ENCODE assay signal across 9 mouse cellular contexts in the genomic region with DNA sequence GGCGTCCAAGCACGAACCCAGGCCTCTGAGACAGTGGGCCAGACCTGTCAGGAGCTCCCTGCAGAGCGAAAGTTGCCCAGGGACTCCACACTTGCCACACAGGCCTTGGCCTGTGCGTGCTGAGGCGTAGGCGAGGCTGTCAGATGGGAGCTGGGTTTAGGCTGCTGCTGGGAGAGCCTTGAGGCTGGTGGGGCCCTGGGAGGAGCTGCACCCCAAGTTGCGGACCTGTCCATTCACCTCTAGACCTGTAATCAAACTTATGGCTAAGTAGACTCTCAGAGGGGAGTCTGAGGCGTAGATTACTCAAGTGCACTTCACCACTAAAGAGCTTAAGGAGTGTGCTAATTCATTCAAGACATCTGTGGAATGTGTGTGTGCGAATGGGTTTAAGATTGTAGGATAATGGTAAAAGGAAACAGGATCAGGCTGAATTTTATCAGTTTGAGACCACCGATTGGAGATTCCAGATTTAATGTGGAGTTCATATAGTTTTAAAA. TPM values are rescaled to one million over a fixed set of nuclear protein-coding genes. Genes with fewer than 3 reads are reported as not detected.
DNase-seq lines count a peak whose midpoint lies in the region; ATAC-seq and TF ChIP-seq lines count a peak whose summit lies in the region.
"Had no signal": no experiment of that assay in that cellular context is flagged by ENCODE, and none has a peak within 500 bp of the region (broad histone marks: within the 10 kb centered on the region; RNA-seq: fewer than 3 reads in every experiment).

No protein-coding gene starts in this region.

- intact Hi-C loops in heart, postnatal 36 days (cut with DNase I), result loop anchor here (2.0 to 10.0 kb wide), 3 partner anchors 56 to 951 kb away; a partner anchor contains a TSS

- no peak for TF ChIP-seq POLR2A in bone marrow macrophage, adult 2 months (IDR thresholded peaks at IDR 0.05; ENCODE audit: borderline replicate concordance, low read depth, low read length)

- DNase-seq in heart, postnatal 36 days, result no peak
- no peak for DNase-seq in hindbrain, postnatal 0 days (ENCODE audit: low spot score)
- DNase-seq in right cerebral cortex, postnatal 4 days, result no peak
- DNase-seq in layer of hippocampus, adult 11-12 months (ENCODE audit: low spot score), result no peak
- DNase-seq in thymus, adult 18-20 months, result no peak

- no peak for TF ChIP-seq CTCF in bone marrow macrophage, adult 2 months (IDR thresholded peaks at IDR 0.05; ENCODE audit: low read depth, low read length)
- TF ChIP-seq CTCF in hindbrain, postnatal 0 days (IDR thresholded peaks at IDR 0.05; ENCODE audit: low read depth), result no peak

- H3K4me3 ChIP-seq in heart, embryonic 16.5 days (ENCODE audit: low read length), result peak overlapping the region; percentile 88
- peak overlapping the region; percentile 84 for H3K4me3 ChIP-seq in bone marrow macrophage, adult 2 months (ENCODE audit: insufficient read depth, low read length)
- H3K4me3 ChIP-seq in hindbrain, postnatal 0 days (ENCODE audit: low read length), result peak overlapping the region; percentile 54
- peak overlapping the region; percentile 64 for H3K4me3 ChIP-seq in midbrain, embryonic 13.5 days (replicated peaks)

- peak overlapping the region; percentile 94 for H3K4me2 ChIP-seq in heart, embryonic 16.5 days (ENCODE audit: low read depth, low read length)
- H3K4me2 ChIP-seq in hindbrain, postnatal 0 days (ENCODE audit: low read depth, low read length), result peak overlapping the region; percentile 89
- peak overlapping the region; percentile 87 for H3K4me2 ChIP-seq in midbrain, embryonic 13.5 days (replicated peaks)

- H3K36me3 ChIP-seq in heart, embryonic 16.5 days (ENCODE audit: control insufficient read depth, insufficient read depth), result peaks cover 2% of the 10 kb centered on the region; the same call in 1 of the 2 replicates
- no peaks in the 10 kb centered on the region for H3K36me3 ChIP-seq in hindbrain, postnatal 0 days (ENCODE audit: insufficient read depth, low read length)
- 0 out of 2 replicates have a peak, but pooled peaks cover 4% of the 10 kb centered on the region for H3K36me3 ChIP-seq in midbrain, embryonic 13.5 days

- H3K27ac ChIP-seq in heart, embryonic 16.5 days (ENCODE audit: low read length), result peak overlapping the region; percentile 97
- H3K27ac ChIP-seq in bone marrow macrophage, adult 2 months (ENCODE audit: insufficient read depth, low read depth, low read length), result 0 out of 2 replicates have a peak overlapping the region, but pooled peaks have one; percentile 9
- peak overlapping the region; percentile 89 for H3K27ac ChIP-seq in hindbrain, postnatal 0 days
- H3K27ac ChIP-seq in midbrain, embryonic 13.5 days, result peak overlapping the region; percentile 91

- ATAC-seq in heart, embryonic 16.5 days (replicated peaks; ENCODE audit: extremely low read depth, insufficient read depth, low FRiP score), result no peak; the same call in 1 of the 2 replicates
- ATAC-seq in hindbrain, postnatal 0 days, result 0 out of 2 replicates have a peak, but pooled peaks have one; percentile 1
- ATAC-seq in midbrain, embryonic 13.5 days, result no peak

- no peaks in the 10 kb centered on the region for H3K27me3 ChIP-seq in heart, embryonic 16.5 days (ENCODE audit: control insufficient read depth, insufficient read depth, low read length)
- H3K27me3 ChIP-seq in hindbrain, postnatal 0 days (ENCODE audit: insufficient read depth, low read length), result no peaks in the 10 kb centered on the region
- no peaks in the 10 kb centered on the region for H3K27me3 ChIP-seq in midbrain, embryonic 13.5 days

- H3K4me1 ChIP-seq in heart, embryonic 16.5 days (ENCODE audit: control insufficient read depth, insufficient read depth, low read length), result peaks cover 16% of the 10 kb centered on the region
- peaks cover 8% of the 10 kb centered on the region; the same call in 1 of the 2 replicates for H3K4me1 ChIP-seq in bone marrow macrophage, adult 2 months (ENCODE audit: control insufficient read depth, insufficient read depth, low read length)
- H3K4me1 ChIP-seq in hindbrain, postnatal 0 days (ENCODE audit: insufficient read depth, low read length), result no peaks in the 10 kb centered on the region
- H3K4me1 ChIP-seq in midbrain, embryonic 13.5 days (replicated peaks), result peaks cover 12% of the 10 kb centered on the region

- H3K9me3 ChIP-seq in heart, embryonic 16.5 days (replicated peaks; ENCODE audit: control insufficient read depth, low read length), result no peaks in the 10 kb centered on the region
- H3K9me3 ChIP-seq in hindbrain, postnatal 0 days (ENCODE audit: low read length), result no peaks in the 10 kb centered on the region
- H3K9me3 ChIP-seq in midbrain, embryonic 13.5 days, result no peaks in the 10 kb centered on the region

- WGBS in heart, embryonic 16.5 days, result 7% methylated on average over 10 of the region's 10 CpGs
- WGBS in hindbrain, postnatal 0 days, result 15% methylated on average over 10 of the region's 10 CpGs
- WGBS in midbrain, embryonic 13.5 days, result 9% methylated on average over 10 of the region's 10 CpGs

- H3K9ac ChIP-seq in heart, embryonic 16.5 days (ENCODE audit: low read length), result peak overlapping the region; percentile 89
- peak overlapping the region; percentile 81 for H3K9ac ChIP-seq in hindbrain, postnatal 0 days (replicated peaks; ENCODE audit: low read length)
- H3K9ac ChIP-seq in midbrain, embryonic 13.5 days (replicated peaks), result peak overlapping the region; percentile 80

RNA-seq across cellular contexts. Expression of a gene that starts 0.6 kb away (rescaled TPM):
- polyA plus RNA-seq in heart, embryonic 16.5 days (2015; fragmentation: Nextera tagmentation; extraction: Ambion mirVana), result 6.8 and 8.4 TPM in 2 replicates
- 10 to 100 TPM; 50.0 to 58.1 TPM for total RNA-seq in heart, postnatal 36 days (2021)
- 3.2 and 3.3 TPM in 2 replicates for polyA plus RNA-seq in bone marrow macrophage, adult 2 months (2012; ENCODE audit: insufficient read depth, insufficient read length, missing spikeins)
- total RNA-seq in hindbrain, postnatal 0 days (2014; rRNA removed), result 8.4 and 13.5 TPM in 2 replicates
- 6.7 and 7.1 TPM in 2 replicates for polyA plus RNA-seq in hindbrain, postnatal 0 days (2015; fragmentation: Nextera tagmentation; extraction: Ambion mirVana)
- 8.1 and 8.2 TPM in 2 replicates for polyA plus RNA-seq in midbrain, embryonic 13.5 days (2015; fragmentation: Nextera tagmentation; extraction: Ambion mirVana)

RNA-seq across cellular contexts. Expression of a gene that starts 37.9 kb away (rescaled TPM):
- not detected in 2 replicates for polyA plus RNA-seq in heart, embryonic 16.5 days (2015; fragmentation: Nextera tagmentation; extraction: Ambion mirVana)
- not detected for total RNA-seq in heart, postnatal 36 days (2021)
- not detected in 2 replicates for polyA plus RNA-seq in bone marrow macrophage, adult 2 months (2012; ENCODE audit: insufficient read depth, insufficient read length, missing spikeins)
- not detected in 2 replicates for total RNA-seq in hindbrain, postnatal 0 days (2014; rRNA removed)
- polyA plus RNA-seq in hindbrain, postnatal 0 days (2015; fragmentation: Nextera tagmentation; extraction: Ambion mirVana), result 0.30 TPM in 1 of 2 replicates, not detected in the other
- 0.28 TPM in 1 of 2 replicates, not detected in the other for polyA plus RNA-seq in midbrain, embryonic 13.5 days (2015; fragmentation: Nextera tagmentation; extraction: Ambion mirVana)
- total RNA-seq: hematopoietic stem cell, adult 5-6 weeks had no signal

RNA-seq across cellular contexts. Expression of a gene that starts 58.7 kb away (rescaled TPM):
- polyA plus RNA-seq in heart, embryonic 16.5 days (2015; fragmentation: Nextera tagmentation; extraction: Ambion mirVana), result not detected in 2 replicates
- total RNA-seq in heart, postnatal 36 days (2021), result not detected
- polyA plus RNA-seq in bone marrow macrophage, adult 2 months (2012; ENCODE audit: insufficient read depth, insufficient read length, missing spikeins), result not detected in 2 replicates
- total RNA-seq in hindbrain, postnatal 0 days (2014; rRNA removed), result not detected in 2 replicates
- not detected in 2 replicates for polyA plus RNA-seq in hindbrain, postnatal 0 days (2015; fragmentation: Nextera tagmentation; extraction: Ambion mirVana)
- not detected in 2 replicates for polyA plus RNA-seq in midbrain, embryonic 13.5 days (2015; fragmentation: Nextera tagmentation; extraction: Ambion mirVana)
- total RNA-seq: hematopoietic stem cell, adult 5-6 weeks had no signal

RNA-seq across cellular contexts. Expression of a gene that starts 59.9 kb away (rescaled TPM):
- 41.4 and 42.7 TPM in 2 replicates for polyA plus RNA-seq in heart, embryonic 16.5 days (2015; fragmentation: Nextera tagmentation; extraction: Ambion mirVana)
- total RNA-seq in heart, postnatal 36 days (2021), result 10 to 100 TPM; 81.3 to 84.5 TPM
- 51.3 and 61.5 TPM in 2 replicates for polyA plus RNA-seq in bone marrow macrophage, adult 2 months (2012; ENCODE audit: insufficient read depth, insufficient read length, missing spikeins)
- 138 and 155 TPM in 2 replicates for total RNA-seq in hindbrain, postnatal 0 days (2014; rRNA removed)
- polyA plus RNA-seq in hindbrain, postnatal 0 days (2015; fragmentation: Nextera tagmentation; extraction: Ambion mirVana), result 63.3 and 68.1 TPM in 2 replicates
- polyA plus RNA-seq in midbrain, embryonic 13.5 days (2015; fragmentation: Nextera tagmentation; extraction: Ambion mirVana), result 109 and 116 TPM in 2 replicates

Comparison
In these comparisons a context has a peak if more than half of its experiments do, and no peak if none do; other contexts are left out.
1. H3K27ac ChIP-seq: peak in every context shown above with its lines; median percentile 97 in heart, embryonic 16.5 days; 91 in midbrain, embryonic 13.5 days; 89 in hindbrain, postnatal 0 days; 9 in bone marrow macrophage, adult 2 months.